Comparison of ENCODE assay signal across 8 mouse cellular contexts in genomic region chr12:75734891-75735245, GRCm38 (mm10). TPM values are rescaled to one million over a fixed set of nuclear protein-coding genes. Genes with fewer than 3 reads are reported as not detected.
A peak's percentile ranks its signal among the peaks of the same experiment; 100 is the strongest.
DNase-seq lines count a peak whose midpoint lies in the region; TF ChIP-seq lines count a peak whose summit lies in the region.

No protein-coding gene starts in this region.

- no peak overlapping the region for H3K27ac ChIP-seq in ES-Bruce4 (ENCODE audit: insufficient read depth, low read length)
- H3K27ac ChIP-seq in embryonic facial prominence, embryonic 10.5 days (replicated peaks) = peak overlapping the region; percentile 90
- peak overlapping the region; percentile 81 for H3K27ac ChIP-seq in liver, adult 2 months (replicated peaks; ENCODE audit: insufficient read depth, low read depth, low read length)

- 2% methylated on average over 17 of the region's 17 CpGs for WGBS in embryonic facial prominence, embryonic 10.5 days
- 0% methylated on average over 17 of the region's 17 CpGs for WGBS in liver, adult 2 months

- no peak for TF ChIP-seq CTCF in ES-Bruce4 (IDR thresholded peaks at IDR 0.05; ENCODE audit: low read depth, low read length)
- no peak for TF ChIP-seq CTCF in liver, adult 2 months (IDR thresholded peaks at IDR 0.05; ENCODE audit: low read depth, low read length)

- H3K9ac ChIP-seq in ES-Bruce4 (ENCODE audit: low read depth, poor library complexity, severe bottlenecking) = peak overlapping the region; percentile 91
- H3K9ac ChIP-seq in liver, adult 2 months (ENCODE audit: low read depth, low read length) = peak overlapping the region; percentile 70

- peaks cover 1% of the 10 kb centered on the region for H3K27me3 ChIP-seq in ES-Bruce4 (ENCODE audit: control insufficient read depth, insufficient read depth, low read length, poor library complexity, severe bottlenecking)
- H3K27me3 ChIP-seq in embryonic facial prominence, embryonic 10.5 days (replicated peaks; ENCODE audit: low read depth, poor library complexity, severe bottlenecking) = peaks cover 32% of the 10 kb centered on the region
- H3K27me3 ChIP-seq in liver, adult 2 months (ENCODE audit: control insufficient read depth, insufficient read depth, low read length) = no peaks in the 10 kb centered on the region

- H3K9me3 ChIP-seq in ES-Bruce4 (replicated peaks; ENCODE audit: control insufficient read depth, insufficient read depth, low read length, poor library complexity, severe bottlenecking) = no peaks in the 10 kb centered on the region
- no peaks in the 10 kb centered on the region for H3K9me3 ChIP-seq in embryonic facial prominence, embryonic 10.5 days

- H3K4me3 ChIP-seq in ES-Bruce4 (ENCODE audit: low read depth, low read length) = peak overlapping the region; percentile 89
- peak overlapping the region; percentile 88 for H3K4me3 ChIP-seq in embryonic facial prominence, embryonic 10.5 days
- peak overlapping the region; percentile 63 for H3K4me3 ChIP-seq in liver, adult 2 months (ENCODE audit: insufficient read depth, low read depth, low read length)

- peaks cover 13% of the 10 kb centered on the region; the same call in 1 of the 2 replicates for H3K79me2 ChIP-seq in liver, adult 2 months (ENCODE audit: control insufficient read depth, insufficient read depth, low read length)

- no peak for TF ChIP-seq POLR2A in ES-Bruce4 (IDR thresholded peaks at IDR 0.05; ENCODE audit: insufficient read depth, low read length)
- no peak for TF ChIP-seq POLR2A in liver, adult 2 months (IDR thresholded peaks at IDR 0.05; ENCODE audit: extremely low read depth, insufficient read depth, low read length)

- intact Hi-C loops in heart, postnatal 25 days (cut with DNase I) = loop anchor here (5.0 kb wide), 1 partner anchor 63 kb away; no protein-coding TSS in a partner anchor

- H3K4me1 ChIP-seq in ES-Bruce4 (ENCODE audit: control insufficient read depth, insufficient read depth, low read length) = peaks cover 1% of the 10 kb centered on the region
- H3K4me1 ChIP-seq in embryonic facial prominence, embryonic 10.5 days = peaks cover 25% of the 10 kb centered on the region
- peaks cover 6% of the 10 kb centered on the region for H3K4me1 ChIP-seq in liver, adult 2 months (ENCODE audit: control insufficient read depth, insufficient read depth, low read length)

- TF ChIP-seq EP300 in ES-Bruce4 (IDR thresholded peaks at IDR 0.05; ENCODE audit: insufficient read depth, low read depth, low read length) = no peak

- DNase-seq in heart, adult 9 months (ENCODE audit: low spot score in 2 of 2) = peak; percentile 29 to 37
- no peak for DNase-seq in heart, adult 8-10 months (ENCODE audit: low spot score)
- DNase-seq in embryonic facial prominence, embryonic 10.5 days (ENCODE audit: low spot score) = no peak
- DNase-seq in heart, postnatal 25 days (ENCODE audit: low spot score) = peak; percentile 12
- DNase-seq in liver, adult 2 months (ENCODE audit: extremely low read depth, low read depth, low spot score) = peak; percentile 54
- peak; percentile 58 for DNase-seq in naive thymus-derived CD4-positive, alpha-beta T cell, adult 2 months (ENCODE audit: low read depth)
- DNase-seq in left cerebral cortex, adult 9 months (ENCODE audit: low spot score in 2 of 2) = no peak

- H3K36me3 ChIP-seq in ES-Bruce4 (ENCODE audit: control insufficient read depth, insufficient read depth, low read length, poor library complexity, severe bottlenecking) = no peaks in the 10 kb centered on the region
- no peaks in the 10 kb centered on the region for H3K36me3 ChIP-seq in embryonic facial prominence, embryonic 10.5 days (replicated peaks)
- no peaks in the 10 kb centered on the region for H3K36me3 ChIP-seq in liver, adult 2 months (ENCODE audit: control insufficient read depth, insufficient read depth, low read length)

RNA-seq across cellular contexts. Expression of gene Sgpp1, which starts 0.7 kb away (rescaled TPM):
- 10 to 100 TPM; 19.8 to 22.4 (median 21.7) TPM for total RNA-seq in heart, adult 8-10 months (2022)
- polyA plus RNA-seq in ES-Bruce4 (2011; ENCODE audit: insufficient read depth, insufficient read length, low read depth, missing spikeins) = 11.8 and 13.7 TPM in 2 replicates
- 6.0 and 6.5 TPM in 2 replicates for polyA plus RNA-seq in embryonic facial prominence, embryonic 10.5 days (2016; fragmentation: Nextera tagmentation; extraction: Ambion mirVana)
- 10 to 100 TPM; 18.2 to 19.9 TPM for total RNA-seq in heart, postnatal 25 days (2021)
- 42.8 and 45.7 TPM in 2 replicates for total RNA-seq in liver, adult 2 months (2014; rRNA removed)
- 36.1 and 42.2 TPM in 2 replicates for polyA plus RNA-seq in liver, adult 2 months (2012; rRNA removed)

Comparison
In these comparisons a context has a peak if more than half of its experiments do, and no peak if none do; other contexts are left out.
1. DNase-seq: peak in heart, adult 9 months (2 of 2), heart, postnatal 25 days (single experiment), liver, adult 2 months (single experiment) and naive thymus-derived CD4-positive, alpha-beta T cell, adult 2 months (single experiment); none in heart, adult 8-10 months (single experiment), embryonic facial prominence, embryonic 10.5 days (single experiment) and left cerebral cortex, adult 9 months (0 of 2).
2. Peak in every context shown above with its lines, with median percentiles within 50 percentile points of each other: H3K4me3 ChIP-seq.